Mouse (Mus musculus) embryonic facial prominence, embryonic 15.5 days (tissue): ENCODE measurements at regions not wholly inside any gene's neighbourhood (a gene's known extent, or its start where the extent isn't known, plus 50 kb on each side); places are given as distances from the start of the nearest gene placed in this dataset.

Experiments
- ATAC-seq: fragments of 200-750 bp; cut with Nextera tagmentation; 2 replicates; pipeline ENCODE4 v1.8.0; 2017; ENCODE audit warnings: low read depth, moderate TSS enrichment; ENCODE audit not compliant: insufficient number of reproducible peaks, low FRiP score, low TSS enrichment
- H3K27ac ChIP-seq: fragments of 300-500 bp; sonication (generic); replicated peaks from 2 replicates; pipeline ENCODE4 v1.5.1; 2015; ENCODE audit warnings: mild to moderate bottlenecking, inconsistent platforms
- H3K27me3 ChIP-seq: fragments of 300-500 bp; sonication (generic); 2 replicates; pipeline ENCODE4 v1.6.1; 2015; ENCODE audit warnings: inconsistent platforms
- H3K36me3 ChIP-seq: fragments of 300-500 bp; sonication (generic); 2 replicates; pipeline ENCODE4 v1.6.1; 2015; ENCODE audit warnings: mild to moderate bottlenecking, inconsistent platforms
- H3K4me1 ChIP-seq: fragments of 300-500 bp; sonication (generic); 2 replicates; pipeline ENCODE4 v1.6.1; 2015; ENCODE audit warnings: inconsistent platforms
- H3K4me2 ChIP-seq: fragments of 300-500 bp; sonication (generic); replicated peaks from 2 replicates; pipeline ENCODE4 v1.6.1; 2015; ENCODE audit warnings: mild to moderate bottlenecking, inconsistent platforms
- H3K4me3 ChIP-seq: fragments of 300-500 bp; sonication (generic); replicated peaks from 2 replicates; pipeline ENCODE4 v1.5.1; 2015; ENCODE audit warnings: mild to moderate bottlenecking, inconsistent platforms
- H3K9ac ChIP-seq: fragments of 300-500 bp; sonication (generic); 2 replicates; pipeline ENCODE4 v1.6.1; 2015; ENCODE audit warnings: inconsistent platforms
- H3K9me3 ChIP-seq: fragments of 300-500 bp; sonication (generic); replicated peaks from 2 replicates; pipeline ENCODE4 v1.6.1; 2016; ENCODE audit warnings: inconsistent platforms
- WGBS: fragments of 180-500 bp; shearing (Covaris S2); methylation state at CpG from one replicate; pipeline ENCODE4 v1.1.7; 2015; 5-methylcytosine and 5-hydroxymethylcytosine counted together

DNA sequence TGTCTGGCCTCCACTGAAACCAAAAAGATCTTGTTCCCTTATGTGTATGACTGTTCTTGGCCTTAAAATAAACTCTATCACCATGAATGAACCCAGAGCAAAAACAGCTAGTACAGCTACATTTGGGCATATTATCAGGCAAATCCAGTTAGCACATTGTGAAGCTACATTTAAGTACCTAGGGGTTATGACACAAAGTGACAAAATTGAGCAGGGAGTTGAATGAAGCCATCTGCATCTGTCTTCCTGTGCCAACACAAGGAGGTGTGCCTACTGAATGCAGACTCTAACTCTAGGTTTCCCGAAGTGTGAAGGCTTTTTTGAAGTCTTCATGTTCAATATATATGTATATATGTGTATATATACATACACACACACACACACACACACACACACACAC is 169.9 kb upstream of the Tmem161b start:
- Histone ChIP-seq H3K27ac (no peak overlapping the region), H3K4me3 (no peak overlapping the region), H3K9me3 (no peaks in the 10 kb centered on the region), H3K36me3 (no peaks in the 10 kb centered on the region), H3K4me1 (no peaks in the 10 kb centered on the region), H3K27me3 (no peaks in the 10 kb centered on the region), H3K4me2 (no peak overlapping the region), H3K9ac (no peak overlapping the region)
- 77% methylated on average over 1 of the region's 1 CpGs for WGBS
- ATAC-seq: no peak

DNA sequence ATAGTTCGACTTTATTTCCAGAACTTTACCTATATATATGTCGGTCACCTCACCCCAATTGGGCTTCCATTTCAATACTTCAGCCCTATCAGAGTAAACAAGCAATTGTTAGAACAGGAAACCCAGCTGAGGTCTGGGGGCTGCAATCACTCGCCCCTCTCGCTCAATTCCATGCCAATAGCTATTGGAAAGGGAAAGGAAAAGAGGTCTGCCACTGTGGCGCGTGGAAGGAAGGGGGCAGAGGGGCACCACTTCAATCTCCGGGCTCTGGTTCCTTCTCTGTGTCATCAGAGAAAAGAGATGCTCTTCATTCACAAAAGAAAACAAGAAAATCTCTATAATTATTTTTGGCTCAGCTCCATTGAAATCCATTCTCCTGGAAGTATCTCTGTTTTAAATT is 167.1 kb upstream of the Tmem161b start:
- H3K4me1 ChIP-seq: no peaks in the 10 kb centered on the region
- H3K4me2 ChIP-seq: no peak overlapping the region
- H3K9me3 ChIP-seq: no peaks in the 10 kb centered on the region
- H3K27me3 ChIP-seq: no peaks in the 10 kb centered on the region
- H3K27ac ChIP-seq: no peak overlapping the region
- H3K36me3 ChIP-seq: no peaks in the 10 kb centered on the region
- ATAC-seq: no peak
- H3K4me3 ChIP-seq: no peak overlapping the region
- 54% methylated on average over 7 of the region's 7 CpGs for WGBS
- no peak overlapping the region for H3K9ac ChIP-seq

DNA sequence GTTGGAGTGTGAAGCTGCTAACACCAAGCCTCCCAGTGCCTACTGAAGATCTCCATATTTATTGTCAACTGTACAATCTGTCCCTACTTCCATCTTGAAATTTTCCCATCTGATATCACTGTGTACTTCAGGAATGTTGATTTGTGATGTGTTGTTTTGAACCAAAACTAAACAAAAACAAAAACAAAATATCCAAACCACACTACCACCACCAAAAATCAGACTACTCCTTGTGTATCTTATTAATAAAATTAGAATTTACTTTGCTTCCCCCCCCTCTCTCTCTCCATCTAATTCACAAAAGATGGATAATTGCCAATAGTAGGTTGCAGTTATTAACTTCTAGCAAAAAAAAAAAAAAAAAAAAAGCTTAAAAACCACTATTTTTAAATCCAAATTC is 166.5 kb upstream of the Tmem161b start:
- ATAC-seq: no peak
- H3K4me2 ChIP-seq: no peak overlapping the region
- H3K4me3 ChIP-seq: no peak overlapping the region

DNA sequence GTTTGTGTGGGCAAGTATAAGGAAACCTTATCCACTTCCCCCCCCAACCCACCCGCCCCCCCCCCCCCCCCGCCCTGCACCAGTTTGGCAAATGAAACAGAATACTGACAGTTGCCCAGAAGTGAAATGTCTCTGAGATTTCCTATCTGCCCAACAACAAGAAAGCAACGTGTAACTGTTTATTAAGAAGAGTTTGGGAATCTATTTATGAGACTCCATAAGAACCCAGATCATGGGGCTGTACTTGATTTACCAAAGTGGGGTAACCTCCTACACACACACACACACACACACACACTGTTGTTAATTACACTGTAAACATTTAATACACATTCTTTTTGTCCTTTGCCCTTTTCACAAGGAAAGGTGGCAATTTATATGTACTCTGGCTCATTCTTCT is 165.6 kb upstream of the Tmem161b start:
- Histone ChIP-seq H3K4me3 (no peak overlapping the region), H3K27ac (no peak overlapping the region), H3K27me3 (no peaks in the 10 kb centered on the region), H3K9ac (no peak overlapping the region), H3K4me1 (no peaks in the 10 kb centered on the region), H3K9me3 (no peaks in the 10 kb centered on the region), H3K36me3 (no peaks in the 10 kb centered on the region), H3K4me2 (no peak overlapping the region)
- no peak for ATAC-seq
- 21% methylated on average over 1 of the region's 3 CpGs for WGBS

More for the DNA sequence above, 166.5 kb upstream of the Tmem161b start:
- Histone ChIP-seq H3K27me3 (no peaks in the 10 kb centered on the region), H3K9me3 (no peaks in the 10 kb centered on the region), H3K9ac (no peak overlapping the region), H3K36me3 (no peaks in the 10 kb centered on the region), H3K4me1 (no peaks in the 10 kb centered on the region), H3K27ac (no peak overlapping the region)

DNA sequence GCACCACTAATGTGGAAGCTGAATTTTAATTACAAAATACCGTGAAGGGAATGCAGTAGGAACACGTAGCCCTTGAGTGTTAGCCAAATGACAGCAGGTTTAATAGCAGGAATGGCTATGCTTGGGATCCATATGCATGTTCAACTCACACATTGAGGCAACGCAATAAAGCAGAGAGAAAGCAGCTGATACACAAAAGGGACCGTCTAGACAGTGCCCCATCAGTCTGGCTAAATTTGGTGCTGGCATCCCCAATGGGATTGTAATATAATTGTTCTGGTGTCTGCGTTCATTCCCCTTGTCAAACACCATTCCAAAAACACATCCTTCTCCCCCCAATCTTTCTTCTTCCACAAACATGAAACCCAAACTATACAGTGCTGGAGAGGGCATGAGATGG is 165.1 kb upstream of the Tmem161b start:
- no peaks in the 10 kb centered on the region for H3K27me3 ChIP-seq
- 66% methylated on average over 5 of the region's 5 CpGs for WGBS
- H3K9ac ChIP-seq: no peak overlapping the region
- no peak overlapping the region for H3K4me3 ChIP-seq
- no peak overlapping the region for H3K27ac ChIP-seq
- H3K4me1 ChIP-seq: no peaks in the 10 kb centered on the region
- no peaks in the 10 kb centered on the region for H3K9me3 ChIP-seq
- no peak for ATAC-seq
- no peaks in the 10 kb centered on the region for H3K36me3 ChIP-seq
- H3K4me2 ChIP-seq: no peak overlapping the region

DNA sequence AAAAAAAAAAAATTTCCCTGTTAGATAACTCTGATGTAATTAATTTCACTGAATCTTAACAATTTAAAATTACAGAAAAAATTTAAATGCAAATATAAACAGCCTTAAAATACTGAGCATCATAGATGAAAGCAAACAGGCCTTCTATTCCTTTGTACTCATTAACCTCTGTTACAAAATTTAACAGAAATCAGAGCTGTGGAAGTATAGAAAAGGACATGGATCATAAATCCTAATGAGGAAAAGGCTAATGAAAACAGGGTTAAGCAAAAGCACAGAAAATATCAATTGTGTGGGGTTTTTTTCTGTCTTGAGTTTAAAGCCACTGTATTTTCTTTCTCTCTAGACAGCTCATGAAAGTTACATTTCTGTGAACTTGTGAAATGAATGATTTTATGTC is 164.6 kb upstream of the Tmem161b start:
- no peak for ATAC-seq

DNA sequence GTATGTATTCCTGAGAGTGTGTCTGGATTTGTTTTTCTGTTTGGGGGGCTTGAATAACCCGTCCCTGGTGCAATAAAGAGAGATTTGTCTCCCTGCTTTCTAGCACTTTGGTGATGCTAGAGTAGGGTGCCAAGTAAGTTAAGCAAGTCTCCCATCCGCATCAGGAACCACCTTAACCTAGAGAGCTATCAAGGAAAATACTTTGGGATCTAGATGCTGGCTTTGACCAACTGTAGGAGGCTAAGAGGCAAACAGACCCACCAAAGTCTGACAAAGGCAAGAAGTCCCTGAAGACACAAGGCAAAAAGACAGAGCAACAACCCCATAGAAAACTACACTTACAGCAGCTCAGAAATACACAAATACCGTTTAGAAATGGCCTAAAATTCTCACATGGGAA is 163.8 kb upstream of the Tmem161b start:
- 66% methylated on average over 3 of the region's 3 CpGs for WGBS
- Histone ChIP-seq H3K4me1 (no peaks in the 10 kb centered on the region), H3K4me2 (no peak overlapping the region), H3K27me3 (no peaks in the 10 kb centered on the region), H3K9me3 (no peaks in the 10 kb centered on the region), H3K4me3 (no peak overlapping the region), H3K9ac (no peak overlapping the region), H3K36me3 (no peaks in the 10 kb centered on the region), H3K27ac (no peak overlapping the region)
- no peak for ATAC-seq

More for the DNA sequence above, 164.6 kb upstream of the Tmem161b start:
- Histone ChIP-seq H3K4me2 (no peak overlapping the region), H3K27me3 (no peaks in the 10 kb centered on the region), H3K4me3 (no peak overlapping the region), H3K36me3 (no peaks in the 10 kb centered on the region), H3K9me3 (no peaks in the 10 kb centered on the region), H3K27ac (no peak overlapping the region), H3K9ac (no peak overlapping the region), H3K4me1 (no peaks in the 10 kb centered on the region)

DNA sequence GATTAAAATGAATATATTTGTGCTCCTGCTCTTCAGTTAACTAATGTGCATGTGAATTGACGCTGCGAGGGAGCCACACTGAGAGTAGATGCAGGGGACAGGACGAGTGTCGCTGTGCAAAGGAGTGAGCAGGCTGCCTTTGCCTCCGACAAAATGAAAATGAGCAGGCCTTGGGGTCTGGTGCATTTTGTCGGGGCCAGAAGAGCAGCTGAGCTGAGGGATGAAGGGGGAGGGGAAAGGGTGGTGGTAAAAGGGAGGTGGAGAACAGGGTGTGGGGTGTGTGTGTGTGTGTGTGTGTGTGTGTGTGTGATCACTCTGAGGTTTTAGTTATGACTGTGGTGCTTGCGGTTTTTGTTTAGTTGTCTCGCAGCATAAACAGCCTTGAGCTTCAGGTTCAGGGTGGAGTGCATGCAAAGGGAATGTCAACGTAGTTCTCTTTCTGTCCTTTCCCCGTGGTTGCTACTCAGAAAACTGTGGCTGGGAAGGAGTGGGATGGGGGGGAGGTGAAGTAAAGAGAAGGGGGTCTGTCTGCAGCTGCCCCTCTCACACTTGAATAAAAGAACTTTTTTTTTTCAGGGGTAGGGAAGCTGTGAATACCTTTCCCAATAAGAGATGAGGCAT is 163.0 kb upstream of the Tmem161b start:
- no peak overlapping the region for H3K4me3 ChIP-seq
- WGBS: 13% methylated on average over 10 of the region's 10 CpGs
- H3K36me3 ChIP-seq: no peaks in the 10 kb centered on the region
- H3K27ac ChIP-seq: no peak overlapping the region
- H3K9me3 ChIP-seq: no peaks in the 10 kb centered on the region
- no peak overlapping the region for H3K9ac ChIP-seq
- no peaks in the 10 kb centered on the region for H3K4me1 ChIP-seq
- peak; percentile 24; the same call in 1 of the 2 replicates for ATAC-seq
- H3K4me2 ChIP-seq: peak overlapping the region; percentile 25; the same call in 1 of the 2 replicates
- H3K27me3 ChIP-seq: no peaks in the 10 kb centered on the region

DNA sequence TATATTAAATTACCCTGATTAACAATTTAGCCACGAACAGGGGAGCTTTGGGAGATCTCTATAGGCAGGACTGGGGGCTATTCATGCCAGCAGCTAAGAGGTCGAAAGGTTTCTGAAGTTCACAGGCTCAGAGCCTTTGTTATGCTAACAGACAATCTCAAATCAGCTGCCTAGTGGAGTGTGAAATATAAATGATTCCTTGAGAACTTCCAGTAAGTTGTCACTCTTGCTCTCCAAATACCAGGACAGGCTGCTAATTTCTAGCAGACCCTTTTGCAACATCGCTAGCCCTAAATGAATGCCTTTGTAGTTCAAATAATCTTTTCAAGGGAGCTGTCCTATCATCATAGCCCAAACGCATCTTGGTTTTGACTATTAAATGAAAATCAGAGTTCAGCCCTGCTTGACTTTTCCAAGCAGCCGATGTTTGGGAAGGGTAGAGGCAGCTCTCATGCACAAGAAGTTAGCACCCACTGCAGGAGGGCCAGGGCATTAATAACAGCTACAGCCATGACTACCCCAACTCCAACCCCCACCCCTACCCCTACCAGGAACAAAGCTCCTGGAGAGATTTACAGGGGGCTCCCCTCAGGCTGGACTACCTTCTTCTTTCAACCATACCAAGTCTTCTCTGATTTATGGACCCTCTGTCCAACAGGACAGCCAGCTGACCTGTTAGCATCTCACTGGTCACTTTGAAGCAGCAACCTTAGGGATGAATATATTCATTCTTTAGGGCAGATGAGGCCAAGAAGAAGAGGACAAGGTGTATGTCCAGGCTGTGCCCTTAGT is 162.2 kb upstream of the Tmem161b start:
- Histone ChIP-seq H3K4me1 (no peaks in the 10 kb centered on the region), H3K4me3 (no peak overlapping the region), H3K9ac (no peak overlapping the region), H3K36me3 (no peaks in the 10 kb centered on the region), H3K9me3 (no peaks in the 10 kb centered on the region), H3K27ac (no peak overlapping the region), H3K27me3 (no peaks in the 10 kb centered on the region), H3K4me2 (no peak overlapping the region)
- no peak for ATAC-seq
- 28% methylated on average over 5 of the region's 5 CpGs for WGBS

DNA sequence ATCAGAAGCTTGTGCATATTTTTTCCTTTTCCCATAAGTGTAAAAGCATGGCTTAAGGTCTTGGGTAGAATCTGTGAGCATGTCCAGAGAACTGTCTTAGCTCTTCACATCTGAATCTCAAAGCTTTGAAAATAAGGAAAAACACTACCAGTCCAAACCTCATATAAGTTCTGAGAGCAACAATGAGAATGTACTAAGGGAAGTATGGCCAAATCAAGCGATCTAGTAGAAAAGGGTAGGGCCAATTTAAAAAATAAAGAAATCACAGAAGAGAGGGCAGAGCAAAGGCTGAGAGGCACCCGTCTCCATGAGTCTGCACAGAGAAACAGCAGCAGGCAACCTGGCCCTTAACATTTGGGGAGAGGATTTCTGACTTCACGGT is 161.7 kb upstream of the Tmem161b start:
- H3K36me3 ChIP-seq: no peaks in the 10 kb centered on the region
- H3K4me3 ChIP-seq: no peak overlapping the region
- no peaks in the 10 kb centered on the region for H3K4me1 ChIP-seq
- H3K27me3 ChIP-seq: no peaks in the 10 kb centered on the region
- H3K9ac ChIP-seq: no peak overlapping the region
- H3K4me2 ChIP-seq: no peak overlapping the region
- no peaks in the 10 kb centered on the region for H3K9me3 ChIP-seq
- 78% methylated on average over 3 of the region's 3 CpGs for WGBS
- H3K27ac ChIP-seq: no peak overlapping the region
- ATAC-seq: no peak

DNA sequence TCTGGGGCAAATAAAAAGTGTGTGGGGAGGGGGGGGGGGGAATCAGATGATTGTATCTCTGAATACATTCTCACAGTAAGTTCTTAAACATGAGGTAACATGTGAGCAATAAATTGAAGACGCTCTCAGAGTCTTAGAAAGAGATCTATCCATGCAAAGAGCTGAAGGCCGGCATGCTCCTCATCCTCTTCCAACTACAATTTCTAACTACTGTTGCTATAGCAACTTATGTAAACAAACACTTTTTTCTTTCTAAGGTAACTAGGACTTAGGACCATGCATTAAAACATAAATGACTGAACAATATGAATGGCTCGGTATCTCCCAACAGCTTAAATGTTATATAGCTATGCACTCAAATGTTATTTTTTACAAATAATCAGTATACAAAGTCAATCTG is 161.2 kb upstream of the Tmem161b start:
- Histone ChIP-seq H3K4me3 (no peak overlapping the region), H3K27ac (no peak overlapping the region), H3K9me3 (no peaks in the 10 kb centered on the region), H3K27me3 (no peaks in the 10 kb centered on the region), H3K4me2 (no peak overlapping the region), H3K36me3 (no peaks in the 10 kb centered on the region), H3K4me1 (no peaks in the 10 kb centered on the region), H3K9ac (no peak overlapping the region)
- WGBS: 79% methylated on average over 3 of the region's 3 CpGs
- ATAC-seq: no peak
